Mouse (Mus musculus) midbrain, embryonic 11.5 days (tissue): ENCODE measurements around the gene Tlr7. TPM values are rescaled to one million over a fixed set of nuclear protein-coding genes. Genes with fewer than 3 reads are reported as not detected.
"Not testable (repeated sequence)": the region's sequence is repeated elsewhere in the genome, so short reads cannot be mapped to it uniquely, and the experiment has no call there.

Source experiments
- ATAC-seq: fragments of 200-750 bp; cut with Nextera tagmentation; 2 replicates; pipeline ENCODE4 v1.8.0; 2017; ENCODE audit warnings: moderate TSS enrichment, moderate library complexity; ENCODE audit not compliant: low FRiP score
- DNase-seq: peaks from one replicate; pipeline ENCODE4 v3.0.0; 2015; ENCODE audit warnings: low spot score; ENCODE audit errors: missing footprints
- H3K27ac ChIP-seq: fragments of 300-500 bp; sonication (generic); 2 replicates; pipeline ENCODE4 v1.5.1; 2014; ENCODE audit warnings: low read depth, low read length
- H3K27me3 ChIP-seq: fragments of 300-500 bp; sonication (generic); 2 replicates; pipeline ENCODE4 v1.6.1; 2014; ENCODE audit warnings: mild to moderate bottlenecking, low read length, moderate library complexity, mixed read lengths; ENCODE audit not compliant: control insufficient read depth, insufficient read depth
- H3K36me3 ChIP-seq: fragments of 300-500 bp; sonication (generic); 2 replicates; pipeline ENCODE4 v1.6.1; 2014; ENCODE audit warnings: mild to moderate bottlenecking, low read length, moderate library complexity, mixed read lengths; ENCODE audit not compliant: control insufficient read depth, insufficient read depth
- H3K4me1 ChIP-seq: fragments of 300-500 bp; sonication (generic); 2 replicates; pipeline ENCODE4 v1.6.1; 2014; ENCODE audit warnings: low read length; ENCODE audit not compliant: control insufficient read depth, insufficient read depth
- H3K4me2 ChIP-seq: fragments of 300-500 bp; sonication (generic); 2 replicates; pipeline ENCODE4 v1.6.1; 2014; ENCODE audit warnings: mild to moderate bottlenecking, moderate library complexity
- H3K4me3 ChIP-seq: fragments of 300-500 bp; sonication (generic); 2 replicates; pipeline ENCODE4 v1.5.1; 2014; ENCODE audit warnings: low read depth, low read length
- H3K9ac ChIP-seq: fragments of 300-500 bp; sonication (generic); 2 replicates; pipeline ENCODE4 v1.6.1; 2014; ENCODE audit warnings: low read length
- H3K9me3 ChIP-seq: fragments of 300-500 bp; sonication (generic); 2 replicates; pipeline ENCODE4 v1.6.1; 2016; ENCODE audit warnings: low read length; ENCODE audit not compliant: control insufficient read depth
- WGBS: fragments of 180-500 bp; shearing (Covaris S2); extraction: QIAGEN DNeasy Blood & Tissue Kit; methylation state at CpG from one replicate; pipeline ENCODE4 v1.1.7; 2014; 5-methylcytosine and 5-hydroxymethylcytosine counted together
- polyA plus RNA-seq: library from polyadenylated mRNA; unstranded; fragments of >200 nt; fragmentation: Nextera tagmentation; extraction: Ambion mirVana; gene quantifications from 2 replicates; pipeline ENCODE4 v1.2.1, GENCODE M21; 2014

The Tlr7 gene
- polyA plus RNA-seq, result 0.34 and 0.54 TPM in 2 replicates

- 82% methylated on average over 6 of the region's 6 CpGs for whole genome bisulfite sequencing
- Histone ChIP-seq H3K4me3 (no peak within 1 kb of the TSS), H3K27me3 (peaks cover 8% of the 10 kb centered on the region; the same call in 1 of the 2 replicates), H3K9ac (no peak within 1 kb of the TSS), H3K4me2 (no peak within 1 kb of the TSS), H3K36me3 (no peaks in the 10 kb centered on the region), H3K27ac (no peak within 1 kb of the TSS), H3K4me1 (no peaks in the 10 kb centered on the region), H3K9me3 (no peaks in the 10 kb centered on the region)
- ATAC-seq (no peak), DNase-seq (no peak)
Measured at GRCm38 (mm10) chrX:167330399-167330798, at the start of gene Tlr7. TSS of gene Tlr7 (minus strand) at chrX:167330558.

- 47% methylated on average over 4 of the region's 4 CpGs for WGBS
- H3K9ac ChIP-seq, result no peak overlapping the region
Measured at GRCm38 (mm10) chrX:167380073-167380472, 49.7 kb upstream of the Tlr7 start.

GRCm38 (mm10) chrX:167361231-167361630 lies 30.9 kb upstream of the Tlr7 start:
- not testable (repeated sequence) for H3K4me1 ChIP-seq, ATAC-seq, DNase-seq, H3K27me3 ChIP-seq, H3K27ac ChIP-seq, H3K9me3 ChIP-seq, H3K9ac ChIP-seq, H3K4me3 ChIP-seq, H3K36me3 ChIP-seq, H3K4me2 ChIP-seq
- WGBS, result 89% methylated on average over 3 of the region's 3 CpGs

More at GRCm38 (mm10) chrX:167380073-167380472, 49.7 kb upstream of the Tlr7 start:
- Histone ChIP-seq H3K4me2 (no peak overlapping the region), H3K9me3 (no peaks in the 10 kb centered on the region), H3K27ac (no peak overlapping the region), H3K27me3 (peaks cover 10% of the 10 kb centered on the region), H3K4me1 (no peaks in the 10 kb centered on the region), H3K4me3 (no peak overlapping the region), H3K36me3 (no peaks in the 10 kb centered on the region)
- ATAC-seq, result no peak
- no peak for DNase-seq

- Histone ChIP-seq H3K4me2 (no peak overlapping the region), H3K9me3 (no peaks in the 10 kb centered on the region), H3K27me3 (peaks cover 6% of the 10 kb centered on the region), H3K36me3 (no peaks in the 10 kb centered on the region), H3K4me3 (no peak overlapping the region), H3K27ac (no peak overlapping the region), H3K4me1 (no peaks in the 10 kb centered on the region), H3K9ac (no peak overlapping the region)
- no peak for DNase-seq
- WGBS, result 93% methylated on average over 7 of the region's 7 CpGs
- ATAC-seq, result no peak
Measured at GRCm38 (mm10) chrX:167359704-167360103, 29.3 kb upstream of the Tlr7 start.

- ATAC-seq (no peak), DNase-seq (no peak)
- H3K4me1 ChIP-seq, result no peaks in the 10 kb centered on the region
- no peak overlapping the region for H3K4me2 ChIP-seq
- H3K27ac ChIP-seq, result no peak overlapping the region
- no peaks in the 10 kb centered on the region for H3K9me3 ChIP-seq
- no peaks in the 10 kb centered on the region for H3K36me3 ChIP-seq
- whole genome bisulfite sequencing, result 80% methylated on average over 2 of the region's 2 CpGs
- no peak overlapping the region for H3K4me3 ChIP-seq
- H3K27me3 ChIP-seq, result peaks cover 6% of the 10 kb centered on the region
- H3K9ac ChIP-seq, result no peak overlapping the region
Measured at GRCm38 (mm10) chrX:167357415-167357814, 27.1 kb upstream of the Tlr7 start.

GRCm38 (mm10) chrX:167355965-167356364 lies 25.6 kb upstream of the Tlr7 start:
- Histone ChIP-seq H3K4me2 (no peak overlapping the region), H3K4me3 (no peak overlapping the region), H3K27ac (no peak overlapping the region), H3K27me3 (peaks cover 6% of the 10 kb centered on the region), H3K9ac (no peak overlapping the region), H3K36me3 (no peaks in the 10 kb centered on the region), H3K9me3 (no peaks in the 10 kb centered on the region), H3K4me1 (no peaks in the 10 kb centered on the region)
- WGBS, result 94% methylated on average over 3 of the region's 3 CpGs
- ATAC-seq (no peak), DNase-seq (no peak)

GRCm38 (mm10) chrX:167353617-167354016 lies 23.3 kb upstream of the Tlr7 start:
- Histone ChIP-seq H3K4me2 (no peak overlapping the region), H3K27me3 (peaks cover 12% of the 10 kb centered on the region), H3K9me3 (no peaks in the 10 kb centered on the region), H3K9ac (no peak overlapping the region), H3K36me3 (no peaks in the 10 kb centered on the region), H3K4me3 (no peak overlapping the region), H3K27ac (no peak overlapping the region), H3K4me1 (no peaks in the 10 kb centered on the region)
- DNase-seq (no peak), ATAC-seq (no peak)
- 82% methylated on average over 2 of the region's 2 CpGs for WGBS

GRCm38 (mm10) chrX:167346440-167346839 lies 16.1 kb upstream of the Tlr7 start:
- H3K27me3 ChIP-seq, result peaks cover 11% of the 10 kb centered on the region
- 76% methylated on average over 1 of the region's 1 CpGs for WGBS
- no peak overlapping the region for H3K4me2 ChIP-seq
- DNase-seq (no peak), ATAC-seq (no peak)
- no peaks in the 10 kb centered on the region for H3K4me1 ChIP-seq
- H3K27ac ChIP-seq, result no peak overlapping the region
- no peak overlapping the region for H3K4me3 ChIP-seq
- H3K9me3 ChIP-seq, result no peaks in the 10 kb centered on the region
- no peaks in the 10 kb centered on the region for H3K36me3 ChIP-seq
- no peak overlapping the region for H3K9ac ChIP-seq

- Histone ChIP-seq H3K9ac (no peak overlapping the region), H3K36me3 (no peaks in the 10 kb centered on the region), H3K4me3 (no peak overlapping the region), H3K4me1 (no peaks in the 10 kb centered on the region), H3K27me3 (peaks cover 11% of the 10 kb centered on the region), H3K4me2 (no peak overlapping the region), H3K9me3 (no peaks in the 10 kb centered on the region), H3K27ac (no peak overlapping the region)
- DNase-seq, result no peak
- WGBS, result 80% methylated on average over 1 of the region's 1 CpGs
- ATAC-seq, result no peak
Measured at GRCm38 (mm10) chrX:167344356-167344755, 14.0 kb upstream of the Tlr7 start.

- Histone ChIP-seq H3K4me3 (no peak overlapping the region), H3K9me3 (no peaks in the 10 kb centered on the region), H3K36me3 (no peaks in the 10 kb centered on the region), H3K4me1 (no peaks in the 10 kb centered on the region), H3K27ac (no peak overlapping the region), H3K4me2 (no peak overlapping the region), H3K9ac (no peak overlapping the region), H3K27me3 (peaks cover 8% of the 10 kb centered on the region)
- ATAC-seq (no peak), DNase-seq (no peak)
- 81% methylated on average over 3 of the region's 3 CpGs for WGBS
Measured at GRCm38 (mm10) chrX:167341811-167342210, 11.5 kb upstream of the Tlr7 start.
